Mouse (Mus musculus) kidney, adult 9 months (tissue): ENCODE data around the gene March10.

Experiments
- DNase-seq: peaks from one replicate; pipeline ENCODE4 v3.0.0; 2022

March10 gene

GRCm38 (mm10) chr11:105350643-105351042 lies 105.9 kb downstream of the March10 start:
- DNase-seq, result no peak

- no peak for DNase-seq
These were observed 106.7 kb downstream of the March10 start for GRCm38 (mm10) chr11:105349780-105350324.

- DNase-seq, result no peak
These were observed 108.0 kb downstream of the March10 start for GRCm38 (mm10) chr11:105348495-105348982.

GRCm38 (mm10) chr11:105347162-105348161 lies 109.1 kb downstream of the March10 start:
- peak; percentile 83 for DNase-seq

GRCm38 (mm10) chr11:105345284-105345683 lies 111.3 kb downstream of the March10 start:
- DNase-seq, result peak; percentile 53

- DNase-seq, result no peak
These were observed 117.7 kb downstream of the March10 start for GRCm38 (mm10) chr11:105338596-105339390.

- DNase-seq, result no peak
These were observed 122.5 kb downstream of the March10 start for GRCm38 (mm10) chr11:105333867-105334670.

GRCm38 (mm10) chr11:105332468-105332867 lies 124.1 kb downstream of the March10 start:
- peak; percentile 67 for DNase-seq

- DNase-seq, result peak; percentile 67
These were observed 124.8 kb downstream of the March10 start for GRCm38 (mm10) chr11:105331732-105332131.

GRCm38 (mm10) chr11:105331129-105331528 lies 125.4 kb downstream of the March10 start:
- no peak for DNase-seq

GRCm38 (mm10) chr11:105329962-105330361 lies 126.6 kb downstream of the March10 start:
- no peak for DNase-seq

GRCm38 (mm10) chr11:105327101-105327500 lies 129.4 kb downstream of the March10 start:
- DNase-seq, result no peak

- no peak for DNase-seq
These were observed 133.0 kb downstream of the March10 start for GRCm38 (mm10) chr11:105323530-105323929.

GRCm38 (mm10) chr11:105321090-105321489 lies 135.4 kb downstream of the March10 start:
- no peak for DNase-seq

- no peak for DNase-seq
These were observed 138.8 kb downstream of the March10 start for GRCm38 (mm10) chr11:105317769-105318168.

- no peak for DNase-seq
These were observed 140.4 kb downstream of the March10 start for GRCm38 (mm10) chr11:105316121-105316520.

GRCm38 (mm10) chr11:105315296-105315695 lies 141.2 kb downstream of the March10 start:
- DNase-seq, result no peak

- no peak for DNase-seq
These were observed 142.9 kb downstream of the March10 start for GRCm38 (mm10) chr11:105313633-105314014.

- peak; percentile 56 for DNase-seq
These were observed 143.4 kb downstream of the March10 start for GRCm38 (mm10) chr11:105312972-105313632.

GRCm38 (mm10) chr11:105312311-105312942 lies 144.1 kb downstream of the March10 start:
- no peak for DNase-seq
